Mouse (Mus musculus): Measurements from ENCODE around the gene C1qa. TPM values are rescaled to one million over a fixed set of nuclear protein-coding genes. Genes with fewer than 3 reads are reported as not detected.

The C1qa gene
- polyA plus RNA-seq, 1 experiment = not detected

- no peak overlapping the region for H3K4me3 ChIP-seq
- H3K27me3 ChIP-seq (ENCODE audit: control insufficient read depth, insufficient read depth, insufficient read length) = peaks cover 32% of the 10 kb centered on the region
- TF ChIP-seq REST (IDR thresholded peaks at IDR 0.05; ENCODE audit: insufficient read depth, insufficient read length) (no peak), SRF (IDR thresholded peaks at IDR 0.05; ENCODE audit: control insufficient read depth, insufficient read length, low read depth) (no peak)
- H3ac ChIP-seq (ENCODE audit: control insufficient read depth, insufficient read length) = no peak overlapping the region
- no peaks in the 10 kb centered on the region for H3K79me2 ChIP-seq (ENCODE audit: control insufficient read depth, insufficient read depth)
- no peak overlapping the region for H3K4me2 ChIP-seq (ENCODE audit: low read depth)
- H3K36me3 ChIP-seq (ENCODE audit: control insufficient read depth, insufficient read depth) = no peaks in the 10 kb centered on the region
These were observed 45.6 kb downstream of the C1qa start for GRCm38 (mm10) chr4:136852989-136853388.

- H3K79me2 ChIP-seq (ENCODE audit: control insufficient read depth, insufficient read depth) = no peaks in the 10 kb centered on the region
- no peak overlapping the region for H3K4me3 ChIP-seq
- TF ChIP-seq POLR2AphosphoS2 (IDR thresholded peaks at IDR 0.05; ENCODE audit: insufficient read length, low read depth) = no peak
- TF ChIP-seq E2F4 (IDR thresholded peaks at IDR 0.05; ENCODE audit: insufficient read depth) = no peak
- no peak for TF ChIP-seq MYOG (IDR thresholded peaks at IDR 0.05; ENCODE audit: control insufficient read depth in 1 of 3, insufficient read depth in 1 of 3, insufficient read length in 2 of 3, low read depth in 2 of 3)
- no peak for TF ChIP-seq SRF (IDR thresholded peaks at IDR 0.05; ENCODE audit: control insufficient read depth, insufficient read length, low read depth)
- TF ChIP-seq POLR2A (IDR thresholded peaks at IDR 0.05; ENCODE audit: insufficient read length, low read depth) = no peak
- no peak for TF ChIP-seq USF1 (IDR thresholded peaks at IDR 0.05; ENCODE audit: low read depth)
- no peak for TF ChIP-seq MAX (IDR thresholded peaks at IDR 0.05; ENCODE audit: low read depth)
- TF ChIP-seq CEBPB (IDR thresholded peaks at IDR 0.05; ENCODE audit: insufficient read depth, poor library complexity, severe bottlenecking) = no peak
- TF ChIP-seq TCF3 (IDR thresholded peaks at IDR 0.05; ENCODE audit: insufficient read length, low read depth) = no peak
- no peak for TF ChIP-seq MYOD1 (IDR thresholded peaks at IDR 0.05; ENCODE audit: control insufficient read depth in 1 of 3, insufficient read length in 2 of 3, low read depth in 2 of 3)
- no peak for TF ChIP-seq REST (IDR thresholded peaks at IDR 0.05; ENCODE audit: insufficient read depth, insufficient read length)
- TF ChIP-seq TCF12 (IDR thresholded peaks at IDR 0.05; ENCODE audit: insufficient read depth, poor library complexity, severe bottlenecking) = no peak
- H3K27me3 ChIP-seq (ENCODE audit: control insufficient read depth, insufficient read depth, insufficient read length) = peaks cover 37% of the 10 kb centered on the region
- no peaks in the 10 kb centered on the region for H3K36me3 ChIP-seq (ENCODE audit: control insufficient read depth, insufficient read depth)
- no peak overlapping the region for H3K4me2 ChIP-seq (ENCODE audit: low read depth)
- H3ac ChIP-seq (ENCODE audit: control insufficient read depth, insufficient read length) = no peak overlapping the region
These were observed 46.5 kb downstream of the C1qa start for GRCm38 (mm10) chr4:136852119-136852518.

- H3K4me2 ChIP-seq (ENCODE audit: low read depth) = no peak overlapping the region
- no peak for TF ChIP-seq MAX (IDR thresholded peaks at IDR 0.05; ENCODE audit: low read depth)
- TF ChIP-seq MYOG (IDR thresholded peaks at IDR 0.05; ENCODE audit: control insufficient read depth in 1 of 3, insufficient read depth in 1 of 3, insufficient read length in 2 of 3, low read depth in 2 of 3) = no peak
- no peak for TF ChIP-seq POLR2AphosphoS2 (IDR thresholded peaks at IDR 0.05; ENCODE audit: insufficient read length, low read depth)
- no peak overlapping the region for H3K4me3 ChIP-seq
- peaks cover 41% of the 10 kb centered on the region for H3K27me3 ChIP-seq (ENCODE audit: control insufficient read depth, insufficient read depth, insufficient read length)
- H3K79me2 ChIP-seq (ENCODE audit: control insufficient read depth, insufficient read depth) = no peaks in the 10 kb centered on the region
- H3ac ChIP-seq (ENCODE audit: control insufficient read depth, insufficient read length) = no peak overlapping the region
- H3K36me3 ChIP-seq (ENCODE audit: control insufficient read depth, insufficient read depth) = no peaks in the 10 kb centered on the region
These were observed 50.0 kb downstream of the C1qa start for GRCm38 (mm10) chr4:136848565-136848964.

GRCm38 (mm10) chr4:136847166-136847565 lies 51.4 kb downstream of the C1qa start:
- Histone ChIP-seq H3K4me2 (ENCODE audit: low read depth) (no peak overlapping the region), H3K79me2 (ENCODE audit: control insufficient read depth, insufficient read depth) (no peaks in the 10 kb centered on the region), H3K4me3 (no peak overlapping the region), H3K36me3 (ENCODE audit: control insufficient read depth, insufficient read depth) (no peaks in the 10 kb centered on the region), H3K27me3 (ENCODE audit: control insufficient read depth, insufficient read depth, insufficient read length) (peaks cover 33% of the 10 kb centered on the region), H3ac (ENCODE audit: control insufficient read depth, insufficient read length) (no peak overlapping the region)
- TF ChIP-seq SRF (IDR thresholded peaks at IDR 0.05; ENCODE audit: control insufficient read depth, insufficient read length, low read depth) (no peak), POLR2AphosphoS2 (IDR thresholded peaks at IDR 0.05; ENCODE audit: insufficient read length, low read depth) (no peak), MYOG (IDR thresholded peaks at IDR 0.05; ENCODE audit: control insufficient read depth in 1 of 3, insufficient read depth in 1 of 3, insufficient read length in 2 of 3, low read depth in 2 of 3) (no peak), E2F4 (IDR thresholded peaks at IDR 0.05; ENCODE audit: insufficient read depth) (no peak), USF1 (IDR thresholded peaks at IDR 0.05; ENCODE audit: low read depth) (no peak), TCF12 (IDR thresholded peaks at IDR 0.05; ENCODE audit: insufficient read depth, poor library complexity, severe bottlenecking) (no peak), CEBPB (IDR thresholded peaks at IDR 0.05; ENCODE audit: insufficient read depth, poor library complexity, severe bottlenecking) (no peak), MAX (IDR thresholded peaks at IDR 0.05; ENCODE audit: low read depth) (no peak), MYOD1 (IDR thresholded peaks at IDR 0.05; ENCODE audit: control insufficient read depth in 1 of 3, insufficient read length in 2 of 3, low read depth in 2 of 3) (no peak), REST (IDR thresholded peaks at IDR 0.05; ENCODE audit: insufficient read depth, insufficient read length) (no peak), TCF3 (IDR thresholded peaks at IDR 0.05; ENCODE audit: insufficient read length, low read depth) (no peak), POLR2A (IDR thresholded peaks at IDR 0.05; ENCODE audit: insufficient read length, low read depth) (no peak)

Other genes starting within 250 kb of the C1qa start
- 21.7 TPM for gene Ephb2, start 62.8 kb downstream of the C1qa start, polyA plus RNA-seq (2012; fragmentation: generic; extraction: Trizol)
- not detected for gene C1qb, start 12.6 kb downstream of the C1qa start, polyA plus RNA-seq (2012; fragmentation: generic; extraction: Trizol)
- gene C1qc, start 5.7 kb downstream of the C1qa start, polyA plus RNA-seq (2012; fragmentation: generic; extraction: Trizol) = not detected
- not detected for gene Epha8, start 58.0 kb upstream of the C1qa start, polyA plus RNA-seq (2012; fragmentation: generic; extraction: Trizol)
- gene Zbtb40, start 150.0 kb upstream of the C1qa start, polyA plus RNA-seq (2012; fragmentation: generic; extraction: Trizol) = 7.4 TPM

Data from myocyte (in vitro differentiated cells).